Mouse (Mus musculus) liver, embryonic 14.5 days (tissue): ENCODE measurements around the gene Ctla2b.

Experiments
- CTCF ChIP-seq: IDR thresholded peaks from 2 replicates; pipeline ENCODE4 v1.5.1; 2016; ENCODE audit warnings: antibody characterized with exemption, low read depth, control low read depth
- EP300 ChIP-seq: IDR thresholded peaks from 2 replicates; pipeline ENCODE4 v1.6.1; 2016; ENCODE audit warnings: antibody characterized with exemption, low read depth

GRCm38 (mm10) chr13:60936500-60936901 lies 39.3 kb upstream of the Ctla2b start, which contains the start of the genes Gm49391 and Ctla2a:
- TF ChIP-seq CTCF (no peak), EP300 (no peak; the same call in 1 of the 2 replicates)
